Comparison of ENCODE assay signal across 8 mouse cellular contexts in the genomic region with DNA sequence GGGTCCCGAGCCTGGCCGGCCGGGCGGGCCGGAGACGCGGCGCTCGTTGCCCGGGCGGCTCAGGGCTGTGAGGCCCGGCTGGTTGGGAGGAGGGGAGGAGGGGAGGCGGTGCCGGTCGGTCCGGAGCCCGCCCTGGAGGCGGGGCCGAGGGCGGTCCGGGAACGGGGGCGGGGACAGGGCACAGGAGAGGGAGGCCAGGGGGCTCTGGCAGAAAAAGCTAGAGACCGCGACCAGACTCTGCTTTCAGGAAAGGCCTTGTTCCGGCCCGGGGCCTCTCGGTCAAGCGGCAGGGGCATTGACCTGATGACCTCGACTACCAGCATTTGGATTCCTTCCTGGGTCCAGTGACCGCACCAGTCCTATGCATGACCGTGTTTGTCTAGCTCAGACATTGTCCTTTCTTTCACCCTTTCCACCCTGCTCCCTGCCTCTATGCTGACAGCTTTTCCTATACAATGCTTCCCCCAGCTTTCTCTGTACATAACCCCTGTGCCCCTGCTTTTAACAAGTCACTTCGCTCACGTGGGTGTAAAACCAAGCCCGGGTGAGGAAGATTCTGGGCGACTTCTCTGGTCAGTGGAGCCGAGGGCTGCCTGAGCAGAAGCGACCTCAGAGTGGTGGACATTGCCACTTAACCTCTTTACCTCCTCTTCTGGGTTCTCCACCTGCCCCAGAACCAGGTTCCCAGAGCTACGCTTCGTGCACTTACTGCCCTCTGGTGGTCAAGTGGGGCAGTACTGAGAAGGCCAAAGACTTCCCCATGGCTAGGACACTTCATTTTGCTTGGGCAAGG. TPM values are rescaled to one million over a fixed set of nuclear protein-coding genes. Genes with fewer than 3 reads are reported as not detected.
DNase-seq lines count a peak whose midpoint lies in the region; ATAC-seq and TF ChIP-seq lines count a peak whose summit lies in the region.

No protein-coding gene starts in this region.

- no peaks in the 10 kb centered on the region for H3K27me3 ChIP-seq in CH12.LX (replicated peaks)
- H3K27me3 ChIP-seq in heart, embryonic 14.5 days (ENCODE audit: control insufficient read depth, insufficient read depth, low read length): no peaks in the 10 kb centered on the region
- H3K27me3 ChIP-seq in neural tube, embryonic 13.5 days: no peaks in the 10 kb centered on the region
- no peaks in the 10 kb centered on the region for H3K27me3 ChIP-seq in thymus, adult 2 months (ENCODE audit: control insufficient read depth, insufficient read depth, low read length)

- no peaks in the 10 kb centered on the region for H3K9me3 ChIP-seq in CH12.LX (replicated peaks; ENCODE audit: low read length)
- H3K9me3 ChIP-seq in heart, embryonic 14.5 days (ENCODE audit: control insufficient read depth, low read length): no peaks in the 10 kb centered on the region
- no peaks in the 10 kb centered on the region for H3K9me3 ChIP-seq in neural tube, embryonic 13.5 days

- H3K4me2 ChIP-seq in CH12.LX (ENCODE audit: insufficient read depth, low read depth, poor library complexity, severe bottlenecking): peak overlapping the region; percentile 90
- H3K4me2 ChIP-seq in heart, embryonic 14.5 days (ENCODE audit: low read length): peak overlapping the region; percentile 94
- peak overlapping the region; percentile 84 for H3K4me2 ChIP-seq in neural tube, embryonic 13.5 days

- 0 out of 2 replicates have a peak overlapping the region, but pooled peaks have one; percentile 17 for H3K27ac ChIP-seq in CH12.LX (ENCODE audit: insufficient read depth, low read depth)
- H3K27ac ChIP-seq in heart, embryonic 14.5 days (replicated peaks in 1 of 2; ENCODE audit: control insufficient read depth in 1 of 2, insufficient read depth in 1 of 2, low read depth in 2 of 2, low read length in 2 of 2): peak overlapping the region; percentile 82 to 83
- peak overlapping the region; percentile 79 for H3K27ac ChIP-seq in neural tube, embryonic 13.5 days (replicated peaks)
- no peak overlapping the region for H3K27ac ChIP-seq in thymus, adult 2 months (ENCODE audit: control insufficient read depth, insufficient read depth, low read length)

- H3K4me3 ChIP-seq in CH12.LX (replicated peaks in 1 of 3; ENCODE audit: low read depth in 2 of 3, low read length in 2 of 3, poor library complexity in 1 of 3): peak overlapping the region; percentile 52 to 60 (median 52)
- H3K4me3 ChIP-seq in heart, embryonic 14.5 days (ENCODE audit: control insufficient read depth in 1 of 2, insufficient read depth in 1 of 2, low read depth in 1 of 2, low read length in 2 of 2): peak overlapping the region; percentile 56 to 72
- peak overlapping the region; percentile 70 for H3K4me3 ChIP-seq in neural tube, embryonic 13.5 days
- H3K4me3 ChIP-seq in thymus, adult 2 months (ENCODE audit: control insufficient read depth, insufficient read depth, low read length): peak overlapping the region; percentile 38

- peak; percentile 87 for DNase-seq in CH12.LX (ENCODE audit: extremely low read depth)
- peak; percentile 69 for DNase-seq in brain, embryonic 18.5 days (ENCODE audit: low read depth, low spot score)
- peak; percentile 95 for DNase-seq in kidney, postnatal 10 days
- DNase-seq in lung, adult 18-20 months: peak; percentile 85 to 88
- DNase-seq in thymus, adult 2 months: peak; percentile 82

- peak; percentile 94 to 97 for TF ChIP-seq CTCF in CH12.LX (conservative IDR thresholded peaks at IDR 0.05 in 1 of 2, IDR thresholded peaks at IDR 0.05 in 1 of 2; ENCODE audit: low read depth in 2 of 2, low read length in 2 of 2)
- TF ChIP-seq CTCF in thymus, adult 2 months (IDR thresholded peaks at IDR 0.05; ENCODE audit: borderline replicate concordance, control insufficient read depth, extremely low read depth, insufficient read depth, low read length, poor library complexity): peak; percentile 91

- H3K4me1 ChIP-seq in CH12.LX (ENCODE audit: control insufficient read depth in 1 of 2, insufficient read depth in 2 of 2): peaks cover 3 to 23% of the 10 kb centered on the region in 2 experiments
- H3K4me1 ChIP-seq in heart, embryonic 14.5 days (ENCODE audit: control insufficient read depth in 2 of 2, insufficient read depth in 2 of 2, low read length in 2 of 2): peaks cover 17 to 32% of the 10 kb centered on the region in 2 experiments
- peaks cover 39% of the 10 kb centered on the region for H3K4me1 ChIP-seq in neural tube, embryonic 13.5 days (replicated peaks)
- H3K4me1 ChIP-seq in thymus, adult 2 months (replicated peaks; ENCODE audit: control insufficient read depth, insufficient read depth, low read length): peaks cover 9% of the 10 kb centered on the region

- no peak for TF ChIP-seq EP300 in CH12.LX (IDR thresholded peaks at IDR 0.05; ENCODE audit: low read length)

- H3K79me2 ChIP-seq in CH12.LX (replicated peaks; ENCODE audit: control insufficient read depth, extremely low read depth, insufficient read depth, poor library complexity, severe bottlenecking): no peaks in the 10 kb centered on the region

- ATAC-seq in erythroblast, adult 5-6 weeks (replicated peaks; ENCODE audit: low FRiP score, poor library complexity, severe bottlenecking): peak; percentile 91
- peak; percentile 94 for ATAC-seq in heart, embryonic 14.5 days (ENCODE audit: insufficient number of reproducible peaks, insufficient read depth, low FRiP score, low read depth)
- peak; percentile 97 for ATAC-seq in neural tube, embryonic 13.5 days (ENCODE audit: low read depth)

- WGBS in heart, embryonic 14.5 days: 2% methylated on average over 40 of the region's 40 CpGs
- WGBS in neural tube, embryonic 13.5 days: 1% methylated on average over 40 of the region's 40 CpGs
- whole genome bisulfite sequencing in thymus, adult 2 months: 3% methylated on average over 40 of the region's 40 CpGs

- peak; percentile 72 for TF ChIP-seq RAD21 in CH12.LX (IDR thresholded peaks at IDR 0.05; ENCODE audit: low read depth, low read length)

- in situ Hi-C loops in CH12.LX (cut with MboI; ENCODE audit: low pct_ligation_motif_present, low pct_unique_long_range_greater_than_20kb, low sequenced_read_pairs): no loop called here

- dilution Hi-C loops in CH12.LX (cut with MboI; ENCODE audit: extremely low pct_ligation_motif_present, extremely low pct_unique_long_range_greater_than_20kb, low sequenced_read_pairs): no loop called here

- H3K36me3 ChIP-seq in CH12.LX (replicated peaks in 1 of 2; ENCODE audit: control insufficient read depth in 1 of 2, insufficient read depth in 1 of 2, low read length in 1 of 2): peaks cover 0 to 51% of the 10 kb centered on the region in 2 experiments
- H3K36me3 ChIP-seq in heart, embryonic 14.5 days (ENCODE audit: control insufficient read depth, insufficient read depth, low read length): peaks cover 7% of the 10 kb centered on the region; the same call in 1 of the 2 replicates
- peaks cover 14% of the 10 kb centered on the region for H3K36me3 ChIP-seq in neural tube, embryonic 13.5 days
- no peaks in the 10 kb centered on the region for H3K36me3 ChIP-seq in thymus, adult 2 months (ENCODE audit: control insufficient read depth, insufficient read depth, low read length)

- peak; percentile 54; the same call in 1 of the 2 replicates for TF ChIP-seq POLR2A in CH12.LX (IDR thresholded peaks at IDR 0.05; ENCODE audit: low read depth, low read length)
- no peak for TF ChIP-seq POLR2A in thymus, adult 2 months (IDR thresholded peaks at IDR 0.05; ENCODE audit: control insufficient read depth, extremely low read depth, insufficient read depth, low read length, poor library complexity)

- H3K9ac ChIP-seq in CH12.LX (ENCODE audit: insufficient read depth, low read depth): peak overlapping the region; percentile 76
- peak overlapping the region; percentile 82 for H3K9ac ChIP-seq in heart, embryonic 14.5 days (ENCODE audit: low read length)
- peak overlapping the region; percentile 87 for H3K9ac ChIP-seq in neural tube, embryonic 13.5 days

RNA-seq across cellular contexts. Expression of a gene that starts 13.2 kb away (rescaled TPM):
- total RNA-seq in CH12.LX (2012; rRNA removed) (0.25 and 0.42 TPM in 2 replicates), CH12.LX (2014; rRNA removed) (0.26 and 0.66 TPM in 2 replicates)
- 0.79 and 1.4 TPM in 2 replicates for polyA plus RNA-seq in CH12.LX (2012; ENCODE audit: insufficient read length, low read depth)
- 0.96 and 2.1 TPM in 2 replicates for total RNA-seq in erythroblast, adult 5-6 weeks (2015; ENCODE audit: low replicate concordance)
- 0.70 and 1.3 TPM in 2 replicates for total RNA-seq in erythroblast, adult 5-6 weeks (2017; ENCODE audit: low replicate concordance)
- 0.11 and 0.24 TPM in 2 replicates for polyA plus RNA-seq in heart, embryonic 14.5 days (2014; fragmentation: Nextera tagmentation; extraction: Ambion mirVana)
- 0.57 and 0.62 TPM in 2 replicates for polyA plus RNA-seq in neural tube, embryonic 13.5 days (2015; fragmentation: Nextera tagmentation; extraction: Ambion mirVana)
- 0.28 and 0.45 TPM in 2 replicates for polyA plus RNA-seq in thymus, adult 2 months (2012; rRNA removed)

RNA-seq across cellular contexts. Expression of a gene that starts 16.2 kb away (rescaled TPM):
- total RNA-seq in CH12.LX (2012; rRNA removed): 2.7 and 3.1 TPM in 2 replicates
- 1.0 and 1.2 TPM in 2 replicates for total RNA-seq in CH12.LX (2014; rRNA removed)
- polyA plus RNA-seq in CH12.LX (2012; ENCODE audit: insufficient read length, low read depth): 45.2 and 59.9 TPM in 2 replicates
- total RNA-seq in erythroblast, adult 5-6 weeks (2015; ENCODE audit: low replicate concordance): 2.9 and 5.6 TPM in 2 replicates
- 0.68 and 0.84 TPM in 2 replicates for total RNA-seq in erythroblast, adult 5-6 weeks (2017; ENCODE audit: low replicate concordance)
- 8.1 and 9.1 TPM in 2 replicates for polyA plus RNA-seq in heart, embryonic 14.5 days (2014; fragmentation: Nextera tagmentation; extraction: Ambion mirVana)
- 17.1 and 18.4 TPM in 2 replicates for polyA plus RNA-seq in neural tube, embryonic 13.5 days (2015; fragmentation: Nextera tagmentation; extraction: Ambion mirVana)
- 18.6 and 20.7 TPM in 2 replicates for polyA plus RNA-seq in thymus, adult 2 months (2012; rRNA removed)

RNA-seq across cellular contexts. Expression of a gene that starts 42.9 kb away (rescaled TPM):
- total RNA-seq in CH12.LX (2012; rRNA removed): 0.17 and 0.21 TPM in 2 replicates
- 0.07 and 0.28 TPM in 2 replicates for total RNA-seq in CH12.LX (2014; rRNA removed)
- 1.6 and 1.8 TPM in 2 replicates for polyA plus RNA-seq in CH12.LX (2012; ENCODE audit: insufficient read length, low read depth)
- total RNA-seq in erythroblast, adult 5-6 weeks (2015; ENCODE audit: low replicate concordance): 2.5 and 7.9 TPM in 2 replicates
- total RNA-seq in erythroblast, adult 5-6 weeks (2017; ENCODE audit: low replicate concordance): 2.4 TPM in 2 replicates
- 76.2 and 77.2 TPM in 2 replicates for polyA plus RNA-seq in heart, embryonic 14.5 days (2014; fragmentation: Nextera tagmentation; extraction: Ambion mirVana)
- polyA plus RNA-seq in neural tube, embryonic 13.5 days (2015; fragmentation: Nextera tagmentation; extraction: Ambion mirVana): 9.2 and 11.6 TPM in 2 replicates
- polyA plus RNA-seq in thymus, adult 2 months (2012; rRNA removed): 20.2 and 20.7 TPM in 2 replicates

RNA-seq across cellular contexts. Expression of a gene that starts 51.1 kb away (rescaled TPM):
- total RNA-seq in CH12.LX (2012; rRNA removed) (80.0 and 97.9 TPM in 2 replicates), CH12.LX (2014; rRNA removed) (135 and 148 TPM in 2 replicates)
- 263 and 271 TPM in 2 replicates for polyA plus RNA-seq in CH12.LX (2012; ENCODE audit: insufficient read length, low read depth)
- total RNA-seq in erythroblast, adult 5-6 weeks (2015; ENCODE audit: low replicate concordance): 123 and 131 TPM in 2 replicates
- 54.0 and 56.5 TPM in 2 replicates for total RNA-seq in erythroblast, adult 5-6 weeks (2017; ENCODE audit: low replicate concordance)
- polyA plus RNA-seq in heart, embryonic 14.5 days (2014; fragmentation: Nextera tagmentation; extraction: Ambion mirVana): 163 and 172 TPM in 2 replicates
- 214 and 224 TPM in 2 replicates for polyA plus RNA-seq in neural tube, embryonic 13.5 days (2015; fragmentation: Nextera tagmentation; extraction: Ambion mirVana)
- polyA plus RNA-seq in thymus, adult 2 months (2012; rRNA removed): 106 and 124 TPM in 2 replicates
